Mouse (Mus musculus) testis, postnatal 14 days (tissue): ENCODE results near the gene Tmem236.
A peak's percentile ranks its signal among the peaks of the same experiment; 100 is the strongest.
"Not testable (repeated sequence)": the region's sequence is repeated elsewhere in the genome, so short reads cannot be mapped to it uniquely, and the experiment has no call there.

Source experiments
- DNase-seq: peaks from one replicate; pipeline ENCODE4 v3.0.0; 2021; ENCODE audit warnings: low spot score

Tmem236 gene

DNA sequence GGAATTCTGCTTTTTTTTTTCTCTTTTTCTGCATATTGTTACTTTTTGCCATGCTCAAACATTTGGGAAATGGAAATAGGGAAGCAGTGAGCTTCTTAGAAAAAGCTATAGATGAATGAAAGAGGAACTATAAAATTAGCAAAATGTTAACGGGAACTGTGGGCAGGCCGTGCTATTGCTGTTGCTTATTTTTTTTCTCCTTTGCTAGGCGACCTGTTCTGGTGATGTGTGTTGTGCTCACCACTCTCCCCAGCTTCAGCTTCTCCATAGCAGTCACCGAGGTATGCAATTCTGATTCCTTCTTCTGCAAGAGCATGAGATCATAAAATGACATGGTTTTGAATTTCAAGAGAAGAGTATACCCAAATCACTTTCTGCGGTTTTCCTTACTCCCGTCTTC lies 17.7 kb downstream of the Tmem236 start:
- DNase-seq = no peak

DNA sequence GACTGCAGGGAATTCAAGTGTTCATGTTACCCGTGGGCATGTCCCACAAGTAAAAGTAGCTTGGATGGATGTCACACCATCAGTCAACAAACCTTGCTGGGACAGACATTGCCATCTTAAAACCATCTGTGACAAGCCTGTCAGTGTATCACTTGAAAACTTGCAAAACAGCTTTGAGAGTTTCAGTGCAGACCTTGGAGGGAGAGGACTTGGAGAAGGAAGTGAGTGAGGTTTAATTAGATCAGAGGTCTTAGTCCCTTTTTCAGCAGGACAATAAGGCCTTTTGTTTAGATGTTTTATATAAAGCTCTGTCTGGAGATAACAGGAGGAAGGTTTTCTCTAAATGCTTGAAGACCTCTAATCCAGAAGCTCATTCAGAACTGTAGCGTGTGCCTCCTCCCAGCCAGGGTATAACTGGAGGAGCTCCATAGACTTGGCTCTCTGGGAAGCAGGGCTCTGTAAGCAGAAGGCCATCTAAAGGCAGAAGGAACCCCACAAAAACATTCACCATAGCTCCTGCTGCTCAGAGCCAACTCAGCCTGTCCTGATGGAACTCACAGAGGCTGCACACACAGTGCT lies 24.1 kb downstream of the Tmem236 start:
- not testable (repeated sequence) for DNase-seq

DNA sequence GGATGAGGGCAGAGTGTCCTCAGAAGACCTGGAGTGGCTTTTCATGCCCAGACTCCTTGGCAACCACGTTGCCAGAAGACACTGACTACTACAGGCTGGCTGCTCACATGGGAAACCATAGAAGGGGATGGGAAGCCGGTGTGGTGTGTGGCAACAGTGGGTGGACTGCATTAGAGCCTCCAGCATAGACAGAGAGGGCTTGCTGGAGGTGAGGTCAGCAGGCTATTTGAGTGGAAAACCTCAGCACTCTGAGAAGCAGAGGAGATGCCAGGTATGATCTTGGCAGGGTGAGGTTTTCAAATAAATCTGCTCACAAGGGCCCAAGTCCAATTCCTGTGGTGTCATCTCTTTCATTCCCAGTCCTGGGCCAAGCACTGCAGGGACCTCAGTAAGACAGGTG lies 25.3 kb downstream of the Tmem236 start:
- DNase-seq = peak; percentile 7

DNA sequence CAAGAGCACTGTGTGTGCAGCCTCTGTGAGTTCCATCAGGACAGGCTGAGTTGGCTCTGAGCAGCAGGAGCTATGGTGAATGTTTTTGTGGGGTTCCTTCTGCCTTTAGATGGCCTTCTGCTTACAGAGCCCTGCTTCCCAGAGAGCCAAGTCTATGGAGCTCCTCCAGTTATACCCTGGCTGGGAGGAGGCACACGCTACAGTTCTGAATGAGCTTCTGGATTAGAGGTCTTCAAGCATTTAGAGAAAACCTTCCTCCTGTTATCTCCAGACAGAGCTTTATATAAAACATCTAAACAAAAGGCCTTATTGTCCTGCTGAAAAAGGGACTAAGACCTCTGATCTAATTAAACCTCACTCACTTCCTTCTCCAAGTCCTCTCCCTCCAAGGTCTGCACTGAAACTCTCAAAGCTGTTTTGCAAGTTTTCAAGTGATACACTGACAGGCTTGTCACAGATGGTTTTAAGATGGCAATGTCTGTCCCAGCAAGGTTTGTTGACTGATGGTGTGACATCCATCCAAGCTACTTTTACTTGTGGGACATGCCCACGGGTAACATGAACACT lies 26.6 kb downstream of the Tmem236 start:
- DNase-seq = not testable (repeated sequence)

DNA sequence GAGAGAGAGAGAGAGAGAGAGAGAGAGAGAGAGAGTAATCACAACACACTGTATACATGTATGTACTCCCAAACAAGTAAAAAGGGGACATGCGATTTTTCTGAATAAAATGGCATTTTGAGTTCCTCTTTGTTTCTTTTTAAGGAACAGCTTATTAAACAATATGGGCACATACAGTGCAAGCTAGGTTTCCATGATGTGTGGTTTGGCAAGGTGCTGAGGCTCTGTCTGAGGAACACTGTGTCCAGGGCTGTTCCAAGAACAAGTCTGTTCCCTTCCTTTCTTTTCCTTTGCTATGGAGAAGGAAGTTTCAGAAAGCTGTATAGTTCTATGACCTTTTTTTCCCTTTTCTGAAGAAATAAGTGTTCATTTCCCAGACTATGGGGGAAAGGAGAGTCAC lies 30.0 kb downstream of the Tmem236 start:
- no peak for DNase-seq

DNA sequence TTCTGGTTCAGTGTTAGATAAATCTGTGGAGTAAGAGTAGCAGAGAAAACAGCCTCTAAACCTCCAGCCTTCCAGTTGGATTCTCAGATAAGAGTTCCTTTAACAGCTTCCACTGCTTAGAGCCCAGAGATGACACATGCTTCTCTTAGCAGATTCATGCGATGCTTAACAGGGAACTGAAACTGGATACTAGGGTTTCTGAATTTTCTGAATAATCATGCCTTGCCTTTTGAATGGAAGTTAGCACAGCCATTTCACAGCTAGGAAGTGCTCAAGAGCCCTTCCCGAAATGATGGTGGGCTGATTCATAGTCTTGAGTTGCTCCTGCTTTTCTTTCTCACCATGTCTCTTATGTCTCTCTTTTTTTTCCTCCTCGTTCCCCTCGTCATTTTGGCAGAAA lies 32.5 kb downstream of the Tmem236 start:
- no peak for DNase-seq

DNA sequence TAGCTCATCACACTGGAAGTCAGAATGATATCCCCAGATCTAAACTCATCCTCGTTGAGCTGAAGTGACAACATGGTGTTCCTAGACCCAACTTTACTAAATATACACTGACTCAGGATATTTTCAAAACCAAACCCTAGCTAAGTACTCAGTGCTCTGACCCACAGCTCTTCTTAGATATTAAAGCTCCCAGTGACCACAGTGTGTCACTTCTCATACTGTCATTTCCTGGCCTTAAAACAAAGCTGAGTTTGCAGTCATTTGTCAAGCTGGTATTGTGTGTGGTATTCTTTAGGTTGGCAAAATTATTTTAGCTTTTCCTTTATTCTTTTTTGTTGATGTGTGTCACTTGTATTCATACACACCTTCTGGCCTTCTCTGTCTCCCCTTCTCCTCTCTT lies 36.4 kb downstream of the Tmem236 start:
- no peak for DNase-seq

DNA sequence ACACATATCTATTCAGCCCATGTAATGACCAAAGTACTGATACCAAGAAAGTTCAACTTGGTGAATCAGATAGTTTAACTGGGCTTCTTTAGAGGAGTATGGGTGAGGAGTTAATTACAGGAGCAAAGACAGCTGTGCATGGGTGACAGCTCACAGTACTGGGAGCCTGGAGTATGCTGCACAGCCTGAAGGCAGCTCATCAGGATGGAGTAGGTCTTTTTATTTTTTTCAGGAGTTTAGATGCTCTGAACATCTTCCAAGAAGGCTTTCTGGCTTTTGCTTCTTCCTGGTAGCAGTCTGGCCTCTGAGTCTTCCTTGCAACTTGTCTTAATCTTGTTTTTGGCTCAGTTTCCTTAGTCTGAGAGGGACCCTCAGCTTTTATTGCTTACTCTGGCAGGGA lies 37.3 kb downstream of the Tmem236 start:
- no peak for DNase-seq

DNA sequence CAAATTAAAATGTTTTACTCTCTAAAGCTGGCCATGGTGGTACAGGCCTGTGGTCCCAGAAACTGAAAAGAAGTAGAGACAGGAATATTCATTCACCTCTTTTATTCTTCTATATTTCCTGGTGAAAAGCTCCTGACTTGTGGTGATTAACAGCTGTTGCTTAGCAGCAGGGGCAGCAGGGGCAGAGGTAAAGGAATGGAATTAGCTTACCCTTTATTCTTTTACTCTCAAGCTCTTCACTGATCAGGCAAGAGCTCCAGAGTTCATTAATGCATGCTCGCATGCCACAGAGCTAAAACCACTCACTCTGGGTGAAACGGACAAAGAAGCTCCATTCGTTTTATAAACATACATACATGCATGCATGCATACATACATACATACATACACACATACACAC lies 40.4 kb downstream of the Tmem236 start:
- no peak for DNase-seq

DNA sequence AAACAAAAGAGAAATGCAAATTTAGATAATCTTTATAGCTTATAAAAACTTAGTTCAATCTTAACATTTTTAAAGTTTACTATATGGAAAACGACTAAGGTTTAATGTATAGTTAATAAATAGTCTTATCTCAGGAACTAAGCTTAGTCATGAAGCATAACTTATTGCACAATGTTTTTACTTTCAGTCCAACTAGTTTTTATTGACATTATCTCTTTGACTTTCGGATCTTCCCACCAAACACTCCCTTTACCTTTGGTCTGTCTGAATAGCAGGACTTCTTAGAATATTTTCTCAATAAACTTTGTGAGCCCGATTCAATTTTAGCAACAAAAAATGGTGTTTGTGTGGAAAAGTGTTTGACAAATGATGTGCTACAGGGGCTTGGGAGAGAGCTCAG lies 42.3 kb downstream of the Tmem236 start:
- DNase-seq = no peak

DNA sequence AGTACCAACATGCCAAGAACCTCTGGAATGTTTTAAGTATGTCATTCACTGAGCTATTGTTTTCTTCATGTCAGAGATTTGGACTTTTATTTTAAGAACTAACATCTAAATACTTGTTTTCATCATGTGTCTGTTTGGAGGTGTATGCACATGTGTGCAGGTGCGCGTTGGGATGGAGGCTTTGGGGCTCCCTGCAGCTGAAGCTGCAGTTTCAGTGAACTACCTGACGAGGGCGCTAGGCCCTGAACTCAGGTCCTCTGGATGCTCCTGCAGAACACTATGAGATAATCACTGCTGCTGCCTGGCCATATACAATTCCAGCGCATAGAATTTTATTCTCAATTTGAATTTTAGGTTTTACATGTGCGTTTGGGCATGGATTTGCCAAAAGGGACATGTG lies 43.8 kb downstream of the Tmem236 start:
- DNase-seq = peak; percentile 39

DNA sequence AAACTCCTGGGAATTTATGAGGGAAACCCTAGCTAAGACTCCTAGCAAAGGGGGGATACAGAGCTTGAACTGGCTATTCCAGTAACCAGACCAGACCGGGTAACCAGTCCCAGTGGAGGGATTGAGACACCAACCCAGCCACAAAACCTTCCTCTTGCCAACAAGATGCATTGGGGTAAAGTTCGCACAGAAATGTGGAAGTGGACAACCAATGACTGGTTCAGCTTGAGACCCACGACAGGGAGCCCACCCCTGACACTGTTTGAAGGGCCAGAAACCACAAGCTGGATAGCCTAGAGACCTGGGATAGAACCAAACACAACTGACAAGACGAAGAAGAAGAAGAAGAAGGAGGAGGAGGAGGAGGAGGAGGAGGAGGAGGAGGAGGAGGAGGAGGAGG lies 50.1 kb downstream of the Tmem236 start:
- DNase-seq = no peak

DNA sequence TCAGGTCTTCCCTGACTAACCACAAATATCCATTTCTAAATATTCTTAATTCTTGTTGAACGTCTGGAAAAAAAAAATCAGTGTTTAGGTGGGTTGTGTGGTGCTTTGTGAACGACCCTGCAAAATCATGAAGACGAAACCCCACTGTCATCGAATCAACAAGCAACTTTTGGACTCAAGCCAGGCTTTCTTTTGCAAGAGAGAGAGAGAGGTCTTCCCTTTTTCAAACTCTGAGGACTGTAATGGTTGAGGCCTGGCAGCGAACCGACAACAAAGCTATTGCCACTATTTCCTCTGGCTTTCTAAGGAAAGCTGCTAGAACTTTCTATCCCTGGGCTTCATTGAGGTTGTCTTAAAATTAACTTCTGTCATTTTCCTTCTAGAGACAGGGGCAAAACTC lies 54.2 kb downstream of the Tmem236 start:
- DNase-seq = no peak

DNA sequence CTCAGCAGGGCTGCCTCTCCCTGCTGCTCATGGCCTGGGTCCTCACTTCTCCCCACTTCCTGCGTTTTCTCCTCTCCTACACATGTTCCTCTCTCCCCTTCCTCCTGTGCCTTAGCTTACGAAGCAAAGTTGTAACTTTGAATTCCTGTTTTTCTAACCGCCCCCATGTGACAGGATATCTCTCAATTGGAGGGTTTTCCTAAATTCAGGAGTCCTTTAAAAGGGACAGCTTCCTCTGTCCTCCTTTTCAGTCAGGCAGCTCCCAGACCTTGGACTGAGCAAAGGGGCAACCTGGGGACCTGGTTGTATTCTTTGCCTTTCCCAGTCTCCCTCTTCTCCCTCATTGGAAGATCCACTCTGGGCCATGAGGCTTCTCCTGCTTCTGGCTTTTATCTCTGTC lies 54.8 kb downstream of the Tmem236 start, which contains the start of gene Mrc1:
TSS of gene Mrc1 (plus strand) at position 244 of the 400 bp plus-strand sequence.
- DNase-seq = no peak

DNA sequence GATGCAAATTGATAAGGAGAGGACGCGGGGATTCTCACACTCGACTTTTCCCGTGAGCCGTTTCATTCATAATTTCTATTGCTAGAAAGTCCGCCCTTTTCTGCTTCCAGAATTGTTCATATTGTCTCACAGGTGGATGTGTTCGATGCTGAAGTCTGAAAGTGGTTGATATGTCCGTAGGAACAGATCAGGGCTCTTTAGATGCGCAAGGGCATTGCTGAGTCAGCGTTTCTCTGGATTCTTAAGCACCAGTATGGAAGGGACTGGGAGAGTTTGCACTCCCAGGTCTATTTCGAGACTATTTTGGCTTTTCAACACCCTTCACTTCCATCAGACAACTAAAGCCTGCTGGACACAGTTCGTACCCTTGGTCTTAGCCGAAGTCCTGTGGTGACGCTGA lies 55.7 kb downstream of the Tmem236 start:
- DNase-seq = no peak

DNA sequence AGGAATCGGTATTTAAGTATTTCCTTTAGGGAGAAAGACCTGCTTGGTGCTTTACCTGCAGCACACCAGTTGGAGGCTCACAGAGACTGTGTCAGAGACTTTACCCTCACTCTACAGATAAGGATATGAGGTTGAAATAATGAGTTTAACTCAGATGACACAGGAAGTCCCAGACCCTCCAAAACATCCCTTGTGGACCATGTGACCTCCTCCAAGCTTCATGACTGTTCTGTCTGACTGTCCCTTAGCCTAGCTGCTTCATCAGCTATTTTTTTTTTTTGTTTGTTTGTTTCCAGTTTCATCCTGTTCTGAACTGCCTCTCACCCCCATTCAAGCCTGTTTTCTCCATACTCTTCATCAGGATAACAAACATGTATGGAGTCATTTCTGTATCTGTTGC lies 58.6 kb downstream of the Tmem236 start:
- no peak for DNase-seq

DNA sequence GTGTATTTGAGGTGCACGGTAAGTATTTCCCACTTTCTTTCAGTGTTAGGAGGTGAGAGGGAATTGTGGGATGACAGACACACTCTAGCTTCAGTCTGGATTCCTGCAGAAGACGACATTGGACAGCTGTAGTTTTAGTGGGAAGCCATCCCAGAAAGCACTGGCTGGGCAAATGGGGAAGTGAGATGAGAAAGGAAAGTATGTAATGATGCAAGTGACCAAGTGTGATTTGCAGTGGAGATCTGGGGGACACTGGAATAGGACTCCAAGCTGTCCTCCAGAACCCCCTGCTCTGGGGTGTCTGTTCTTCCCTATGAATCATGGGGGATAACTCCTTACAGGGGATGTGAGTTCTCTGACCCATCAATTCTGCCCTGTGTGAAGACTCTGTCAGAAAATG lies 59.7 kb downstream of the Tmem236 start:
- DNase-seq = no peak

DNA sequence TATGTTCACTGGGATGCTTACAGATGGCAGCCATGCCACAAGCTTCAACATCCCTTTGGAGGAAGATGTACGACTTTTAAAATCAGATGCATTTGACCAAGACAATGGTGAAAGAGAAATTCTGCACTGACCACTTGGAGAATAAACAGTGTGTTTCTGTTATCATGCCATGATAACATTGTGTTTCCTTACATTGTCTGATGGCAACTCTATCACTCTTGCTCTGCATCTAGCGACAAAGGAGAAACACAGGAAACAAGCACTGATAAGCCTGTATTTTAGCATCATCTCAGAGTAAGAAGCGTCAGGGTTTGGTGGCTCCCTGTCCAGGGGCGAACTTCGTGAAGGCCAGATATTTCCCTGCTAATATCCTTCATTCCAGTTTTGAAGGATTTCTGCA lies 61.0 kb downstream of the Tmem236 start:
- no peak for DNase-seq

DNA sequence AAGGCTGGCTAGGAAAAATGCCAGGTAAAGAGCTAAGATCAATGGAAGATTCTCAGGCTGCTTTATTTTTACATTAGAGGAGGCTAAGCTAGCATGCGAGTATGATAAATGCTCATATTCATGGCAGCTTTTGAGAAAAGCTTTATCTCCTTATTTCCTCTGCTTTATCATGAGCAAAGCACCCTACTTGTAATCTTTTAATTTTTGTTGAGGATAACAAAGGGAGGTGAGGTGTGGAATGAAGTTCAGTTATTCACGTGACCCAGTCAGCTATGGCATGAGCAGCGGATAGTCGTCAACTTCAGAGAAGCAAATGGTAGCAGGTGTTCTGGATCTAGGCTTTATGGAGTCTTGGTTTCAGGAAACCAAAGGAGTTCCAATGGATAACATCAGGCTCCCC lies 62.6 kb downstream of the Tmem236 start:
- no peak for DNase-seq

DNA sequence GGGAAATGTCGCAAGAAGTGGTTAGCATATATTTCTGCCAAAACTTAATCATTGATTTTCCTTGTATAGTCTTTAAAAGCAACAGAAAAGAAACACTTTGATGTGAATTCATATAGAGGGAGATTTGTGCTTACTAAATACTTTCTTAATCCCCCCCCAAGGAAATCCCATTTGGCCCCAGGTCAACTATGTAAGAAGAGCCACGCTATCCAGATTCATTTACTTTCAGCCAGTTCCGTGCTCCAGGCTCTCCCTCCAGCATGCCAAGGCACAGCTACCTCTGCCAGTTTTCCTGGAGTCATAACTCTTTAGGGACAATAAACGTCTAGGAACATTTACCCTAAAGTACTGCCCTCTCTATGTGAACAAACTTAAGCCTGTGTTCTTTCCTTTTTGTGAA lies 63.4 kb downstream of the Tmem236 start:
- no peak for DNase-seq

DNA sequence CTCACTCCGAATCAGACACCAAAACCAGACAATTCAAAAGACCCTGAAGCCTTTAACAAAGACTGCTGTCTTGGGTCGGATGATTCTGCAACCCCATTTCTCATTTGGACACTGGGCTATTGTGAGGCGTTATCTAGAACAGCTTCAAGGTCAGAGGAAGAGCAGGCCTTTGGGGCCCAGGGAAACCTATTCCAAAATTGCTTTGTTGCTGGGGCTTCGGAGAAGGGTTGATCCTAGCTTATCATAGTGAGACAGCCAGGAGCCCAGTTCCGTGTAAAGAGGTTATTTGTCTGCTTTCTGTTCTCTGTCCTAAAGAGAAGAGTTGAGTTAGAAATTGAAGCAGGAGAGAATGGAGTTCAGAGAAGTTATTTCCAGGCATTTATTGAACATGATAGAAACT lies 64.8 kb downstream of the Tmem236 start:
- peak; percentile 39 for DNase-seq

DNA sequence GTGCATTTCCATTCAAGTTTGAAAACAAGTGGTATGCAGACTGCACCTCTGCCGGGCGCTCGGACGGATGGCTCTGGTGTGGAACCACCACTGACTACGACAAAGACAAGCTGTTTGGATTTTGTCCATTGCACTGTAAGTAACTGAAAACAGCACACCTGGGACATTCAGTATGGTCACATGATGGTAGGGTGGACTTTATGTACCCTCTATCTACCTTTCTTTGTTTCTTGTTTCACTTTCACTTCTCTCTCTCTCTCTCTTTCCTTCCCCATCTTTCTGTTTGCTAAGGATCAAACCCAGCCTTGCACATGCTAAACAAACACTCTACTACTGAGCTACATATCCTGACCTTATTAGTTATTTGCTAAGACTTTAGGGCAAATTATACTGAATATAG lies 69.8 kb downstream of the Tmem236 start:
- DNase-seq = no peak

DNA sequence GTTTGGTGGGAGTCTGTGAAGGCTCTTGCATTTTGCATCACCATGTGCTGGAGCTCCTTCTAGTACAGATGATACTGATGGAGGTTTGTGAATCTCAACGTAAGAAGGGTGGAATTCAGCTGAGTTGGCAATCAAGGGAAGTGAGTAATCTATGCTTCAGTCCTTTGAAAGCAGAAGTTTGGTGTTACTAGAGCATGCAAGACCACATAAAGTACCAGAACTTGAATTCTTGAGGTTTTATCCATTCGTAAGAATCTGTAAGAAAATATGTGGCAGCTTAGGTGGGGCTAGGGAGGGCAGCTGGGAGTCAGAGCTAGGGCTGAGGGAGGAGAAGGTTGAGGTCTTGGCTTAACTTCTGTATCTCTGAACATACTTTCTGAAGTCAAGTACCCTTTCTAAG lies 70.3 kb downstream of the Tmem236 start:
- DNase-seq = no peak

DNA sequence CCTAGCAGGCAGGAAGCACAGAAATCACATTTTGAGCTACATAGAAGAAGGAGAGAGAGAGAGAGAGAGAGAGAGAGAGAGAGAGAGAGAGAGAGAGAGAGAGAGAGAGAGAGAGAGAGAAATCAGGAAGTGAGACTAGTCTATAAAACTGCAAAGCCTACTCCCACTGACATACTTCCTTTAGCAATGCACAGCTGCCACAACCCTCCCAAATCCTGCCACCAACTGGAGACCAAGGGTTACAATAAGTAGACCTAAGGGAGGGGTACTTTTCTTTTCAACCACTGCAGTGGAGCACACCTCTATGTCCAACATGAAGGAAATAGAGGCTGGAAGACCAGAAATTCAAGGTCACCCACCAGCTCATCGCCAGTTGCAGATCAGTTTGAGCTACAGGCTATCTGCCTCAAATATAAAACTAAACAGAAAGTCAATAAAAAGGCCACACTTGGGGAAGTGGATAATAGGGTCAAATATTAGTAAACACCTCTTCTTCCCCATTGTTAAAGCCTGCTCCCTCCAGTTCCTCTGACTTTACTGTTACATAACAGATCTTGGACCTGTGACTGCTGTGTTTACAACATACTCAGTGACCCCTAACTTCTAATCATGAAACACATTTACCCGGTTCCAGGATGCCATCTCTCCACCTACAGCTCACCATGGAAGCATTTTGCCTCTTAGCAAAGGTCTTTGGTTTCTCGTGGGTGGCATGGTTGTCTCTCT lies 75.7 kb downstream of the Tmem236 start:
- no peak for DNase-seq
